Mouse (Mus musculus) neural tube, embryonic 15.5 days (tissue): ENCODE results near the gene Adam29. TPM values are rescaled to one million over a fixed set of nuclear protein-coding genes. Genes with fewer than 3 reads are reported as not detected.

ENCODE experiments used
- ATAC-seq: fragments of 200-750 bp; cut with Nextera tagmentation; 2 replicates; pipeline ENCODE4 v1.8.0; 2017; ENCODE audit warnings: mild to moderate bottlenecking, moderate TSS enrichment, moderate library complexity; ENCODE audit not compliant: low FRiP score
- H3K27ac ChIP-seq: fragments of 300-500 bp; sonication (generic); replicated peaks from 2 replicates; pipeline ENCODE4 v1.5.1; 2015; ENCODE audit warnings: mild to moderate bottlenecking, inconsistent platforms
- H3K27me3 ChIP-seq: fragments of 300-500 bp; sonication (generic); replicated peaks from 2 replicates; pipeline ENCODE4 v1.6.1; 2015; ENCODE audit warnings: inconsistent platforms
- H3K36me3 ChIP-seq: fragments of 300-500 bp; sonication (generic); 2 replicates; pipeline ENCODE4 v1.6.1; 2015; ENCODE audit warnings: inconsistent platforms
- H3K4me1 ChIP-seq: fragments of 300-500 bp; sonication (generic); 2 replicates; pipeline ENCODE4 v1.6.1; 2015; ENCODE audit warnings: inconsistent platforms
- H3K4me2 ChIP-seq: fragments of 300-500 bp; sonication (generic); 2 replicates; pipeline ENCODE4 v1.6.1; 2015; ENCODE audit warnings: inconsistent platforms, mild to moderate bottlenecking, moderate library complexity
- H3K4me3 ChIP-seq: fragments of 300-500 bp; sonication (generic); replicated peaks from 2 replicates; pipeline ENCODE4 v1.5.1; 2015; ENCODE audit warnings: mild to moderate bottlenecking, inconsistent platforms
- H3K9ac ChIP-seq: fragments of 300-500 bp; sonication (generic); replicated peaks from 2 replicates; pipeline ENCODE4 v1.6.1; 2015; ENCODE audit warnings: mild to moderate bottlenecking, inconsistent platforms
- H3K9me3 ChIP-seq: fragments of 300-500 bp; sonication (generic); replicated peaks from 2 replicates; pipeline ENCODE4 v1.6.1; 2016; ENCODE audit warnings: inconsistent platforms
- WGBS: fragments of 180-500 bp; shearing (Covaris S2); methylation state at CpG from one replicate; pipeline ENCODE4 v1.1.7; 2015; ENCODE audit warnings: mixed read lengths; 5-methylcytosine and 5-hydroxymethylcytosine counted together
- polyA plus RNA-seq: library from polyadenylated mRNA; unstranded; fragments of >200 nt; fragmentation: Nextera tagmentation; extraction: Ambion mirVana; gene quantifications from 2 replicates; pipeline ENCODE4 v1.2.1, GENCODE M21; 2015

The Adam29 gene
- not detected in 2 replicates for polyA plus RNA-seq

- 90% methylated on average over 1 of the region's 1 CpGs for WGBS
- Histone ChIP-seq H3K4me3 (no peak within 1 kb of the TSS), H3K4me2 (no peak within 1 kb of the TSS), H3K9me3 (no peaks in the 10 kb centered on the region), H3K36me3 (no peaks in the 10 kb centered on the region), H3K4me1 (no peaks in the 10 kb centered on the region), H3K27me3 (no peaks in the 10 kb centered on the region), H3K27ac (no peak within 1 kb of the TSS), H3K9ac (no peak within 1 kb of the TSS)
- no peak for ATAC-seq
Observed at GRCm38 (mm10) chr8:55906848-55907247, at the start of gene Adam29. TSS of gene Adam29 (minus strand) at chr8:55906948.

DNA sequence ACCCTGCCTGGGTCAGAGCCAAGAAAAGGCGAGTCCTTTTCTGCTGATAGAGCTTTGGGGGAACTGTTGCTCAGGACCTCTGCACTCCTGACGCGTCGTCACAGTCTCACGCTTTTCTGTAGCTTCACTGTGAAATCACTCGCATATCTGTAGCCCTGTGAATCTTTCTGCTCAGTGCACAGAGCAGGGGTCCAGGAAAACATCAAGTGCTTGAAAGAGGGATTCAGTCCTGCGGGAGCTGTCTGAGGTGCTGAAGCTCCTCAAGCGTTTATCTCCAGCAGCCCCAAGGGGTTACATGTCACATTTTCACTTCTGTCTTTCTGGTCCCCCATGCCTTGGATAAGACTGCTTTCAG lies 33.8 kb upstream of the Adam29 start:
- Histone ChIP-seq H3K27ac (peak overlapping the region; percentile 60), H3K27me3 (no peaks in the 10 kb centered on the region), H3K4me3 (peak overlapping the region; percentile 46), H3K36me3 (no peaks in the 10 kb centered on the region), H3K4me2 (peak overlapping the region; percentile 75), H3K9ac (peak overlapping the region; percentile 39), H3K9me3 (no peaks in the 10 kb centered on the region), H3K4me1 (peaks cover 7% of the 10 kb centered on the region)
- peak; percentile 91 for ATAC-seq
- WGBS: 0% methylated on average over 8 of the region's 8 CpGs

DNA sequence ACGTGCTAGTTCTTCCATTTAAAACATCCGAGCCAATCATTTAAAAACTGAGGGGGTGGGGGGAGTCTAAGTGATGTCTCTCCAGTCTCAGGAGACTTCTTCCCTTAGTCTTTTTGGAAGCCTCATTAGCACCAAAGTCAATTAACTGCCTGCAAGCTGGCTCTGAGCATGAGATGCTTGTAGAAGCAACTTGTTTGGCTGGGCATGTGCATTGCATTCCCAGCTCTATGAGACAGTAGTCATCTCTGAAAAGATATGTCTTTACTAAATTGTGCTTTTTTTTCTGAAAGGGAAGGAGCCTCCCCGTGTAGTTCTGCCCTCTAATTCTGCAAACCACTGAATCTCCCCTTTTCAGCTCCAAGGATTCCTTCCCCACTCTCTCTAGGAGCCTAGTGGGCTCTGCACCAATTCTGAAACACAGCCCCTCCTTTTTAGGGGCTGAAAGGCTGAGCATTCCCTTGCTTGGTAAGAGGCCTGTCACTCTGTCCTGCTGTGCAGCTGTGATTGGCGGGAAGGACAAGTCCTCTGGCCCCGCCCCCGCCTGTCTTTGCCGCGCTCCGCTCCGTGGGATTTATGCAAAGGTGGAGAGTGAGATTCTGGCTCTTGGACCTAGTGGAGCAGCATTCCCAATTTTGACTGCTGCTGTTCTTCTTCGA lies 33.2 kb upstream of the Adam29 start, which contains the start of gene Glra3:
Gene Glra3, plus strand, starts transcription at position 591 of the 656 bp plus-strand sequence.
- WGBS: 7% methylated on average over 11 of the region's 11 CpGs
- Histone ChIP-seq H3K9me3 (no peaks in the 10 kb centered on the region), H3K27me3 (no peaks in the 10 kb centered on the region), H3K9ac (peak within 1 kb of the TSS; percentile 39), H3K4me1 (peaks cover 7% of the 10 kb centered on the region), H3K36me3 (no peaks in the 10 kb centered on the region), H3K4me3 (peak within 1 kb of the TSS; percentile 46), H3K27ac (peak within 1 kb of the TSS; percentile 60), H3K4me2 (peak within 1 kb of the TSS; percentile 75)
- ATAC-seq: peak; percentile 97

Other genes with a start within 250 kb of the Adam29 start
- gene Glra3, start 33.5 kb upstream of the Adam29 start, polyA plus RNA-seq: 1.9 and 2.2 TPM in 2 replicates